Mouse (Mus musculus) kidney, adult 9 months (tissue): ENCODE measurements around the gene Ap5s1.

Experiments used
- DNase-seq: peaks from one replicate; pipeline ENCODE4 v3.0.0; 2022

The Ap5s1 gene

DNA sequence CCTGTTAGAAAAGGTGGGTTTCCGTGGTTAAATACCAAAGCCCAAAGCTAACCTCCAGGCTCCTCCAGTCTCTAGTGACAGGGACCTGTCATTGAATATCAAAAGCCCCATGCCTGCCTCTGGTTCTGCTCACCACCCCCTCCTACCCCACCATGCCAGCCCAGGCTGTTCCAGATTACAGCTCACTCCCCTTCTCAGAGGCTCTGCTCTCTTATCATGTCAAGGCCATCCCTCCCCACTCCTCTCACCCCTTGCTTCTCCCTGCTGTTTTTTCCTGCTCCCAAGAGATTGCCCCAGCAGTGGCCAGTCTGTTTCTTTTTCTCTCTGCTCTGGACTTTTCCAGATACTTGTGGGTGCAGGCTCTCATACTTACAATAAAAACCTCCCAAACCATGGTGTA lies 16.7 kb downstream of the Ap5s1 start:
- no peak for DNase-seq

DNA sequence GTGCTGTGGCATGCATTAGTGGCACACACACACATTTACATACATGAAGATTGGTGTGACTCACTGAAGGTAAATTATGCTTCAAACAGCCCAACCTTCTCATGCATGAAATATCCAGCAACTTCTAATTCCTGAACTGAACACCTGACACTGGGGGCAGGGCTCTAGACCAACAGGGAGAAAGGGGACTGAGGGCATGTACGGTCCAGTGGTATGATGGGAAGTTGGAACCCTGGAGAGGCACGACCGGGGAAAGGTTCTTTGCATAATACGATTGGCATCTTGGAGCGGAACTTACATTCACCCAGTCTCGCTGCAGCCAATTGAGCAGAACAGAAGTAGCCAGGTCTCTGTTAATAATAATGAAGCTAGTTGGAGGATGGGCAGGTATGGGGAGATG lies 18.3 kb downstream of the Ap5s1 start:
- DNase-seq, result peak; percentile 85

DNA sequence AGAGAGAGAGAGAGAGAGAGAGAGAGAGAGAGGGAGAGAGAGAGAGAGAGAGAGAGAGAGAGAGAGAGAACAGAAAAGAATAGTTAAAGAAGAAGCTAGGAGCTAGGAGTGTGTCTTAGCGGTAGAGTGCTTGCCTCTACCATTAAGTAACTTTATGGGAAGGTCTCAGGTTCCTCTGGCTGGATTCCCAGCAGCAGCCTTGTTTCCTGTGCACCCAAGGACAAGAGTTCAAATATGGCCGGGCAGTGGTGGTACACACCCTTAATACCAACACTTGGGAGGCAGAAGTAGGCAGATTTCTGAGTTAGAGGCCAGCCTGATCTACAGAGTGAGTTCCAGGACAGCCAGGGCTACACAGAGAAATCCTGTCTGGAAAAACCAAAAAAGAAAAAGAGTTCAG lies 19.8 kb downstream of the Ap5s1 start:
- peak; percentile 44 for DNase-seq

DNA sequence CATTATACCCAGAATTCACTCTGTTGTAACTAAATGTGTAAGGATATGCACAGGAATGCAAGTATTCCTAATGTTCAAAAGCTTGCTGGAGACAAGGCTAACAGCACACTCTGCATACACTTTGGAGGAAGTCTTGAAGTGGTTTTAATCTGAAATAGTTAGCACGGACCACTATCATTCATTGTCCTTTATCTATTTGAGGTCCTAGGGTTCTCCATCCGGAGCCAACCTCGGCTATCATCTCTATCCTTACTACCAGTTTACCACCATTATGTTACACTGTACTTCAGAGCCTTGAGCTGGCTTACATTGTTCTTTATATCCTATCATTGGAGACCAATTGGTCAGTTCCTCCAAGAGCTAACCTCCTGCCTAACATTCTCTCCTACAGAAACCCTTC lies 20.4 kb downstream of the Ap5s1 start:
- no peak for DNase-seq

DNA sequence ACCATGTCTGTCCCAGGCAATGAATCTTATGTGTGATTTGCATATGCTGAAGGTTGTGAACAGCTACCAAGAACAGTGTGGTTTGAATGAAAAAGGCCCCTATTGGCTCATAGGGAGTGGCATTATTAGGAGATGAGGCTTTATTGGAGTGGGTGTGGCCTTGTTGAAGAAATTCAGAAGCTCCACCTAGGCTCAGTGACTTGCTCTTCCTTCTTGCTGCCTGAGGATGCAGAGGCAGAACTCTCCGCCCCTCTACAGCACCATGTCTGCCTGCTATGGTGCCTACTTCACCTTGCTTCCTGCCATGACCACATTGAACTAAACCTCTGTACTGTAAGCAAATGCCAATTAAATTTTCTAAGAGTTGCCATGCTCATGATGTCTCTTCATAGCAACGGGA lies 25.7 kb downstream of the Ap5s1 start:
- DNase-seq, result no peak

DNA sequence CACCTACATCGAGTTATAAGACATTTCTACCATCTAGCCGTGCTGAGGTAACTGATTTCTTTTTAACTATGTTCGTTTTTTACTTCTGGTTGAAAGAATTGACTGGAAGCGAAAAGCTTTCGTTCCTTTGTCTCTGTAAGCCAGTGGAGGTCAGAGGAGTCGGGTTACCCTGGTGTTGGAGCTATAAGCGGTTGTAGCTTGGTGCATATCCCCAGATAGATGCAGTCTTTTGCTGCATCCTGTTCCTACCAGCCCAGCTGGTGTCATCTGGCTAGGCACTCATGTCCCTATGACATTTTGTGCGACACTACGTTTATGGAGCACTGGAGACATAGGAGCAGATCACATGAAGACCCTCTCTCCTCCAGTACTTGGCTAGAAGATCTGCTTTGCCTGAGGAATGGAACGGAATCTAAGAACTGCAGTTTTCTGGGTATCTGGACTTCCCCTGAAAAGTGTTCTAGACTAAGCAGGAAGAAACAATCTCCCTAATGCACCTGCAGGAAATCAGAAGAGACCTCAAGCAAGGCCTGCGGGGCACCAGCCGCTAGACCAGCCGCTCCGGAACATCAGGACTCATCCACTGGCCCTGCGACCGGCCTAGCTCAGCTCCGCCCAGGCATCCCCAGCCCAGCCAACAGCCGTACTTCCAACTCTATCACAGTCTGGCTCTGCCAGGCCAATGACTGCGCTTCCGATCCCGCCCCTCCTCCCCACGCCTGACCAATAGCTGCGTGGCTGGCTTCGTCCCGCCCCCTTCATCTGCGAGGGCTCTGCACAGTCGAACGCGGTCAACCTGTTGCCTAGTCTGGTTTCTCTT lies 26.6 kb downstream of the Ap5s1 start, which contains the start of gene Mavs:
Gene Mavs (plus strand): TSS at position 757 of the 820 bp plus-strand sequence.
- peak; percentile 98 for DNase-seq

DNA sequence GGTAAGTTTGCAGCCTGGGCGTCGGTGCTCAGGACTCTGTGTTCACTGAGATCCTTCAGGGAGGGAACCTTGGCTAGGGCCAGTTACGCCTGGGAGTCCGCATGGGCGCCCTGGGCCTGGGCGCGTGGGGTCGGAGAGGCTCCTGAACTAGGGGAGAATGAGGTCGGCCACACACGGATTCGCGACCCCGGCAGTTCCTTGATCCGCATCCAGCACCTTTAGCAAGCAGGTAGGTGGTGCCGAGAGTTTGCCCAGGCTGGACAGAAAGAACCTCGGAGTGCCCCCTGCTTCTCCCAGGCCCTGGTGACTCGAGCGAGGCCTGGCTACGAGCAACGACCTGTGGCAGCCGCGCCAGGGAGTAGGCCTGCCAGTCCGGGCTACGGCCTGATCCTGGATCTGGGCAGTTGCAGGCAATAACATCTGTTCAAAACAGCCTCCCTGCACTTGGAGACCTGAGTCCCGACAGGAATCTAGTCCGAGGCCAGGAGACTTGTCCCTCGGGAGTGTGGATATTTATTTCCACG lies 27.3 kb downstream of the Ap5s1 start:
- no peak for DNase-seq

DNA sequence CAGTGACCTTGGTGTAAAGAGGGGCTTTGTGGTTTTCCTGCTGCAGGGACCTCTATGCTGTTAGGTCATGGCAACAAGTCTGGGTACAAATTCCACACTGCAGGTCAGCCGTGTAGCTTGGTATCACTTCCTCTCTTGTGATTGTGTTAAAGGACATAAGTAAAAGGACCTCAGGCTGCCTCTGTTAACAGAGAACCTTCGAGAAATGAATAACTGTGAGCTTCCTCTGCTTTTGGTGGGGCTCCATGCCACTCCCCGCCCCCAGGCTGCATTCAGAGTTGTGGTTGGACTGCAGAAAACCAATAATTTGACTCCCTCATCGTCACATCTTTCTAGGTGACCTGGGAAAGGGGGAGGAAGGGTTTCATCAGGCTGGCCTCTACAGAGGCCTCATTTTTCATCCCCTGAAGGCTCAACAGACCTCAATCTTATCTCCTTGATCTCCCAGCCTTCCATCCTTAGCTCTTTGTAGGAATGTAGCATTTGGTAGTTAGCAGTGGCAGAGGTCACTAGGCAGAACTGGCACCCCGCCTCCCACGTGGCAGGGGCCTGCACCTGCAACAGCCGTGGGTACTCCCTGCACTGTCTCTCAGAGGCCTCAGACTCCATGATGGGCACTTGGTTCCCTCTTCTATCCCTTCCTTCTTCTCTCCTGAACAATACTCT lies 28.2 kb downstream of the Ap5s1 start:
- peak; percentile 73 for DNase-seq

DNA sequence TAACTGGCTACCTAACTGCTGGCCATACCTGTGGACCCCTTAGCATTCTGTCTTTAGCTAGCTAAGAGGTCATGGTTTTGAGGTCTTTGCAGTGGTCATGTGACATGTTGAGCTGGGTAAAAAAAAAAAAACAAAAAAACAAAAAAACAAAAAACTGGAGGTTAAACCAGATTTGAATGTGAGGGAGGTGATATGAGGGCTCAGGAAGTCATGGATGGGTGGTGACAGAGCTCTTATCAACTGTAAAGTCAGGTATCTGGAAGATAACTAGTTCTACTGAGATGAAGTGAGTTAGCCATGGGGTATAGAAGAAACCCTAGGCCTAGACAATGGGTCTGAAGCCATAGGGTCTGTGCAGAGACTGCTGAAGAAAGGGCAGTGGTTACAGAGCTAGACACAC lies 35.3 kb downstream of the Ap5s1 start:
- no peak for DNase-seq

DNA sequence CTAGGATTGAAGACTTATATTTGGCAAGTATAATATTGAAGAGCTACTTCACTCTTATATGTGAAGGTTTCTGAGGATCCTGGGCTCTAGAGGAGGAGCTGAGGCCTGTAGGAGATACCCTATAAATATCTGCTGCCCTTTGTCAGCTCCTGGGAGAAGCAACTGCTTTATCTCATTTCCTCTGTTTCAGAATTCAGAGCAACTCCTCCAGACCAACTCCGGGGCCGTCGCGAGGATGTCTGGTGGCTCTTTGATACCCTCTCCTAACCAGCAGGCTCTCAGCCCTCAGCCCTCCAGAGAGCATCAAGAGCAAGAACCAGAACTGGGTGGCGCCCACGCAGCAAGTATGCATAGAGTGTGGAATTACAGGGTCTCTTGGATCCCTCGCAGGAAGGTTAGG lies 36.1 kb downstream of the Ap5s1 start:
- no peak for DNase-seq

DNA sequence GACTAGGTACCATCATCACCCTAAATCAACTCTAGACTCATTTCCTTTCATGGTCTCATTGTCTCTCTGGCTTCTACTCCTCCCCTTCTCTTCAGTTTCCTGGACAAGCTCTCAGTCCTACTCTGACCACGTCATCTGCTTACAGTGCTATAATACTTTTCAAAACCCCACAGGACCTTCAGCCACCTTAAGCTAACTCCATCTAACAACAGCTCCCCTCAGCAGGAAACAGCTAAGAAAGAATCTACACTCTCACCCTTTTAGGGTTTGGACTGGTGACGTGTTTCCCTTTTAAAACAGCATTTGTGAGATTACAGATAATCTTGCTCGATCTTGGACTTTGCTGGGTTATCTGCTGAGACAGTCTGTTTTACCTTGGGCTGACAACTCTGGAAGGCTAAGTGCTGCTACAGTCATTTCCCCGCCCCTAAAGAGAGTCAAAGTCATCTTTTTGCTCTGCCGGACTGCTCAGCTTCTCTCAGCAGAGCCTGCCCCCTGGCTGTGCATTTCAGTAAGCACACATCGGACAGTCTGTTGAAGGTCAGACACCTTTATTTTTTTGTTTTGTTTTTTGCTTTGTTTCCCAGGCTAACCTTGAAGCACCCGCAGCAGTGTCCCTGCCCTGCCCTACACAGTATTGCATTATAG lies 46.9 kb downstream of the Ap5s1 start:
- peak; percentile 86 for DNase-seq

DNA sequence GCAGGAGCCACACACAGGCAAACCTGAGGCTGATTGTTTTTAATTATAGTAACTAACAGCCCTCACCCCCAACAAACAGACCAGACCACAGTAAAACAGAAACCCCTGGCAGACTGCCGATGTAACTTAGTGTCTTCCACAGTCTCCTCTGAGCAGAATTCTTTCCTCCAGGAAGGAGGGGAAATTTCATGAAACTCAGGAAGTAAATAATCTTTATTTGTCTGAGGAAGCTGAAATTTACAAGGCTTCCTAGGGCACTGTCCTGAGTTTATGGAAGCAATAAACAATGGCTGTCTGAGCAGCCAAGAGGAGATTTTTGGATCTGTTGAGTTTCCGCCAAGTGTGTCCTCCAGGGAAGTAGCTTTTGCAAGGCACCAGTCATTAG lies 47.4 kb downstream of the Ap5s1 start:
- peak; percentile 54 for DNase-seq

DNA sequence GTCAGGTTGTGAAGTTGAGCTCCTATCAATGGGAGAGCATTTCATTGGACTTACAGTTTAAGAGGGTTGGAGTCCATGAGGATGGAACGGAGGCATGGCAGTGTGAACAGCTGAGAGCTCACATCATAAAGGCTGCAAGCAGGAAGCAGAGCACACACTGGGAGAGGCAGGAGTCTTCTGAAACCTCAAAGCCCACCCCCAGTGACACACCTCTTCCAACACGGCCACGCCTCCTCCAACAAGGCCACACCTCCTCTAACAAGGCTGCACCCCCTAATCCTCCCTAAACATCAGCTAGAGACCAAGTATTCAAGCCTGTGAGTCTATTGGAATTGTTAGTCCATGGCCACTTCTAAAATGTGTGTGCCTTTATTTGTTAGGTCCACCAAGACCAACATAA lies 48.9 kb downstream of the Ap5s1 start:
- no peak for DNase-seq

DNA sequence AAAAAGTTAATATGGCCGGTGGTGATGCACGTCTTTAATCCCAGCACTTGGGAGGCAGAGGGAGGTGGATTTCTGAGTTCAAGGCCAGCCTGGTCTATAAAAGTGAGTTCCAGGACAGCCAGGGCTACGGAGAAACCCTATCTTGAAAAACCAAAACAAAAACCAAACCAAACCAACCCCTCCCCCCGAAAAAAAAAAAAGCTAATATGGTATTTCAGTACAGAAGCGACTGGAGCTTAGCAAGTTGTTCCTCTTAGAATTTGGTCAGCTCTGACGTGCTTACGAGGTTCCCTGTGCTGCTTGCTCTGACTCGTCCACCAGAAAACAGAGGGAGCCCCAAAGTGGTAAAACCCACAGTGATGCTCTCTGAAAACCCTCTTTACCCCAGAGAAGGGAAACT lies 51.8 kb downstream of the Ap5s1 start:
- no peak for DNase-seq

DNA sequence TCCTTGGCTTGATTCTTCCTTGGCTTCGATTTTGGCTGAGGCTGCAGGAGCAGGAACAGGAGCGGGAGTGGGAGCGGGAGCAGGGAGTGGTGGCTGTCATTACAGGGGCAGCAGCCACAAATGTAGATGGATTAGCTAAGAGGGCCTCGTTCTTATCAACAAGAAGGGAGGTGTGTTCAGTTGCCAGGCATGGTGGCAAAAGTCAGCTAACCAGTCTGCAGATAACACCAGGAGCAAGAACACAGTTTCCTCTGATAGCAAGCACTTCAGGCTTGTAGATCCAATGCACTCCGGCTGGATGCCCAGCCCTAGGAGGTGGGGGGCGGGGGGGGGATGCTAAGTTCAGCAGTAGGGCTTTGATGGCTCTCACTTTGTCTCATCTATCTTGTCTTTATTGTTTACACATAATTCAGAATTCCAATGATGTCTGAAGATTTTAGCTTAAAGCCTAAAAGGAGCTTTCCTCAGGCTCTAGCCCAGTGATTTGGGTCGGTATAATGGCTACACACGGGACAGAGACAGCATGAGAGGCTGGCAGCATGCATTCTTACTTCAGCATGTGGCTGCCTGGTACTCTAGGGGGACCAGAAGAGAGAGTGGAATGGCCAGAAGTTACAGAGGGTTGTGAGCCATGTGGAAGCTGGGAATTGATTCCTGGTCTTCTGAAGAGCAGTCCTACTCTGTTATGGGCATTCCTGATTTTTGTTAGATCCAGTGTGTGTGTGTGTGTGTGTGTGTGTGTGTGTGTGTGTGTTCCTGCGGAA lies 53.8 kb downstream of the Ap5s1 start:
- no peak for DNase-seq

DNA sequence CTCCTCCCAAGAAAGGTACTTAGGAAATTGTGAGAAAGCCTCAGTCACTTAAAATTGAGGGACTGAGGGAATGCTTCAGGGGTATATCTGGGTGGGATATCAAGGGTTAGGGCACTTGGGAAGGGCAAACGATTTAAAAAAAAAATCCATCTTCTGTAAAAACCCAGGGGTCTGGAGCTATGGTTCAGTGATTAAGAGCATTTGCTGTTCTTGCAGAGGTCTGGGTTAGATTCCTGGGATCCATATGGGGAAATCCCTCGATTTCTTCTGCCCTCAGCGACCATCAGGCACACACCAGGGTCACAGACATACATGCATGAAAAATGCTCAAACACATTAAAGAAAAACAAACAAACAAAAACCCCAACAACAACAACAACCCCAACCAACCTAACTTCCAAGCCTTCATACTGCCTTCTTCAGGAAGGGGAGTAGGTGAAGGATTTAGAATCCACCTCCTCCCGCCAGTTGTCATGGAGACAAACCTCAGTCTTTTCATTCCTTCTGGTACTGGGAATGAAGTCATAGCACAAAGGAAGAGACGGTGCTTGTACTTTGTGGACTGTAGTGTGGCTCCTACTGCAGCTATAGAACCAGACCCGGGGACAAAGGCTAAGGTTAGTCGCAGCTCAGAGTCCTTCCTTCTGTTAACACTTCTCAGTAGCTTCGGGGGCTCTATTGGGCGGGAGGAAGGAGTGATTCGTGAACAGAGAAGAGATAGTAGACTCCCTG lies 54.8 kb downstream of the Ap5s1 start:
- no peak for DNase-seq

DNA sequence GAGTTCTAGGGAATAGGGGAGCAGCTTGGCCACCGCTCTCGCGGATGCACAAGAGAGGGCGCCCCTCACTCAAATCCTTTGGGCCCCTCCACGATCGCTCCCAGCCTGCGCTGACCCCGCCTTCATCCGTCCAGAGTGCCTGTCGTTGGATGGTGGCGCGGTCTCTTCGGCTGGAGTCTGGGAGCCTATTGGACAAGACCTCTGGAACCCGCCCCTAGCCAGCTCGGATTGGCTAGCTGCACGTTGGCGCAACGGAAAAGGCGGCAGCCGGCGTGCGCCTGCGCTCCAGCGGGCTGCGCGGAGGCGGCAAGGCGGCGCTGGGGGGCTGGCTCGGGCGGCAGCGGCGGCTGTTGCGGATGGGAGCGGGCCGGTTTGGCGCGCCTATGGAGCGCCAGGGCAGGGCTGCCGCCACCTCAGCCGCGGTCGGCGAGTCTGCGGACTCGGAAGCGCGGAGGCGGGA lies 55.4 kb downstream of the Ap5s1 start, which contains the start of gene Pank2:
Gene Pank2 (plus strand): TSS at position 283 of the 460 bp plus-strand sequence.
- DNase-seq, result peak; percentile 98
